Mouse (Mus musculus) liver, embryonic 14.5 days (tissue): ENCODE measurements around the gene Spc24. TPM values are rescaled to one million over a fixed set of nuclear protein-coding genes. Genes with fewer than 3 reads are reported as not detected.

Experiments used
- ATAC-seq: fragments of 200-750 bp; cut with Nextera tagmentation; 2 replicates; pipeline ENCODE4 v1.8.0; 2017; ENCODE audit warnings: moderate number of reproducible peaks, mild to moderate bottlenecking, moderate library complexity; ENCODE audit not compliant: insufficient read depth
- DNase-seq, 3 experiments: peaks; one replicate each; pipeline ENCODE4 v3.0.0-alpha.2; 2012 to 2013; ENCODE audit warnings: low read depth in 3 of 3, low spot score in 3 of 3
- H3K27ac ChIP-seq: fragments of 300-500 bp; sonication (generic); 2 replicates; pipeline ENCODE4 v1.5.1; 2014; ENCODE audit warnings: moderate library complexity, mild to moderate bottlenecking, control low read depth, inconsistent platforms
- H3K27me3 ChIP-seq: fragments of 300-500 bp; sonication (generic); 2 replicates; pipeline ENCODE4 v1.6.1; 2014; ENCODE audit warnings: mild to moderate bottlenecking, low read length, moderate library complexity; ENCODE audit not compliant: control insufficient read depth, insufficient read depth
- H3K36me3 ChIP-seq: fragments of 300-500 bp; sonication (generic); replicated peaks from 2 replicates; pipeline ENCODE4 v1.6.1; 2014; ENCODE audit warnings: low read depth; ENCODE audit not compliant: control insufficient read depth, insufficient read depth
- H3K4me1 ChIP-seq, 2 experiments: fragments of 200-500 bp in 1 of 2; fragments of 300-500 bp in 1 of 2; sonication (generic) in 1 of 2; replicated peaks; 2 replicates each; pipeline ENCODE4 v1.6.1; 2012 to 2014; ENCODE audit warnings: antibody characterized with exemption in 1 of 2, inconsistent platforms in 1 of 2, low read length in 1 of 2; ENCODE audit not compliant: control insufficient read depth in 2 of 2, insufficient read depth in 2 of 2
- H3K4me2 ChIP-seq: fragments of 300-500 bp; sonication (generic); 2 replicates; pipeline ENCODE4 v1.6.1; 2014; ENCODE audit warnings: low read depth, mild to moderate bottlenecking, control low read depth, moderate library complexity
- H3K4me3 ChIP-seq, 2 experiments: fragments of 200-500 bp in 1 of 2; fragments of 300-500 bp in 1 of 2; sonication (generic) in 1 of 2; 2 replicates each; pipeline ENCODE4 v1.5.1; 2012 to 2014; ENCODE audit warnings: low read depth in 2 of 2, low read length in 2 of 2, mild to moderate bottlenecking in 2 of 2, control low read depth in 1 of 2, inconsistent platforms in 1 of 2, moderate library complexity in 1 of 2; ENCODE audit not compliant: insufficient read depth in 1 of 2
- H3K9ac ChIP-seq: fragments of 300-500 bp; sonication (generic); replicated peaks from 2 replicates; pipeline ENCODE4 v1.6.1; 2014; ENCODE audit warnings: mild to moderate bottlenecking, control low read depth, moderate library complexity
- H3K9me3 ChIP-seq: fragments of 300-500 bp; sonication (generic); 2 replicates; pipeline ENCODE4 v1.6.1; 2016; ENCODE audit warnings: low read length, mixed read lengths; ENCODE audit not compliant: control insufficient read depth
- CTCF ChIP-seq: IDR thresholded peaks from 2 replicates; pipeline ENCODE4 v1.5.1; 2016; ENCODE audit warnings: antibody characterized with exemption, low read depth, control low read depth
- EP300 ChIP-seq: IDR thresholded peaks from 2 replicates; pipeline ENCODE4 v1.6.1; 2016; ENCODE audit warnings: antibody characterized with exemption, low read depth
- WGBS: fragments of 180-500 bp; shearing (Covaris S2); extraction: QIAGEN DNeasy Blood & Tissue Kit; methylation state at CpG from one replicate; pipeline ENCODE4 v1.1.7; 2014; ENCODE audit not compliant: insufficient replicate concordance; 5-methylcytosine and 5-hydroxymethylcytosine counted together
- polyA plus RNA-seq, 2 experiments: library from polyadenylated mRNA; depleted of rRNA in 1 of 2; stranded (reverse) in 1 of 2; unstranded in 1 of 2; fragments of >200 nt; fragmentation: Nextera tagmentation in 1 of 2; extraction: Ambion mirVana in 1 of 2; gene quantifications; 2 replicates each; pipeline versions ENCODE4 v1.2.1 to v1.2.3; 2012 to 2014

The Spc24 gene
- polyA plus RNA-seq, 2 experiments: 52.4 to 92.2 TPM

DNA sequence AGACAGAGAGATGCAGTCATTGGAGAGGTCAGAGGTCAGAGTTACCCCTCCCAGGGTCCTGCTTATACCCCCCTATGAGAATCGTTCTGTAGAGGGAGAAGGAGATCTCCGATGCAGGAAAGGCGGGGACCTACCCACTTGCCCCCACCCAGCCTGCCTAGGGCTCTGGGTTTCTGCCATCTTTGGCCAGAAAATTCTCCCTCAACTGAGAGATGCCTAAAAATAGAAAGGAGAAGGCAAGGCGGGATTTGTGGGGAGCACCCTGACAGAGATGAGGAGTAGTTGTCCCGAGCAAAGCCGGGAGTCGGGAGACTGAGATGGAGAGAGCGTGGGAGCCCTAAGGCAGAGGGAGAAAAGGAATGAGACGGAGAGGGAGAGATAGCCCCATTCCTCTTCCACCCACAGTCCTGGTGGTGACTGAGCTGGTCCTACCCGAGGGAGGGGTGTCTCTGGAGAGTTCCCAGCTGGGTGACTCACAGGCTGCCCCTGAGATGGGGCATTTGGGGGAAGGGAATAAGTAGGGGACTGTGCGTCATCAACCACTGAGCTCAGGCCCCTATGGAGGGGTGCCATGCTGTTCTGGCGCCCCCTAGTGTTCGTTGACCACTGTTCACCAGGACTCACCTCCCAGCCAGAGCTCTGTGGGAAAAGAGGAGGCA, 44.0 kb upstream of the Spc24 start:
- Histone ChIP-seq H3K9me3 (no peaks in the 10 kb centered on the region), H3K4me1 (peaks cover 0 to 7% of the 10 kb centered on the region in 2 experiments; a peak in 2 of 4 replicates), H3K27me3 (no peaks in the 10 kb centered on the region), H3K4me2 (no peak overlapping the region), H3K9ac (no peak overlapping the region), H3K4me3 (no peak overlapping the region), H3K36me3 (no peaks in the 10 kb centered on the region), H3K27ac (no peak overlapping the region)
- peak; percentile 42 for ATAC-seq
- WGBS: 32% methylated on average over 13 of the region's 13 CpGs
- DNase-seq: peak; percentile 35 to 58 (median 43)
- TF ChIP-seq EP300 (no peak), CTCF (peak; percentile 96)

DNA sequence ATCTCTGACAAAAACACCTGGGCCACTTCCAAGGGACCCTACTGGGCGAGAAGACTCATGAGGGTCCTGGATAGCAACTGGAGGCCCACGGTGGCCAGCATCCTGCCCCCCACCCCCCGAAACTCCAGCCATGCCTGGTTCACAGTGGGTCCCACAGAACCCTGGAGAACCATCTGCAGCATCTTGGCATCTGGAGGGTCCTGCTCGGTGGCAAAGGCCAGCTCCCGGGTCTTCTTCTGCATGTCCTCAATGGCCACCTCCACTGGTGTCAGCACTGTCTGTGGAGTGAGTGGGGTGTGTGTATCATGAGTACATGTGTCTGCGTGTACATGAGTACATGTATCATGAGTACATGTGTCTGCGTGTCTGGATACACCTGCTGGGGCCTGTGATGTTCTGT, 41.5 kb upstream of the Spc24 start:
- Histone ChIP-seq H3K27me3 (no peaks in the 10 kb centered on the region; the same call in 1 of the 2 replicates), H3K36me3 (no peaks in the 10 kb centered on the region), H3K4me3 (no peak overlapping the region), H3K9me3 (no peaks in the 10 kb centered on the region), H3K27ac (no peak overlapping the region), H3K9ac (no peak overlapping the region), H3K4me2 (no peak overlapping the region), H3K4me1 (peaks cover 0 to 7% of the 10 kb centered on the region in 2 experiments; a peak in 3 of 4 replicates)
- no peak for DNase-seq
- 68% methylated on average over 7 of the region's 7 CpGs for WGBS
- no peak for TF ChIP-seq CTCF
- TF ChIP-seq EP300: no peak
- no peak for ATAC-seq

DNA sequence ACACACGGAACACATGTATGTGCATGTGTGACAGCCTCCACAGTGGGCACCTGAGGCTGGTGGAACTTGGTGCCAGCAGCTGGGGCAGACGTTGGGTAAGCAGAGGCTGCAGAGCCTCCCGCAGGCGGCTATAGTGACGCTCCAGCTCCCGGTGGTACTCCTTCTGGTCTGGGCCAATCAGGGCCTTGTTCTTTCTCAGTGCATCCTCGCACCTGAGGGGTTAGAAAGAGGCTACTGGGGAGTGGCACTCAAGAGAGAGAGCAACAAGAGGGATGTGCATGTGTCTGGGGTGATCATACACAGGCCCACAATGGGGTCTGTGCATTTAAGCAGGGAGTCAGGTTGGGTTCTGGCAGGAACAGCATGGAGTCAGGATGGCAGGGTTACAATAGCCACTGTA, 41.0 kb upstream of the Spc24 start:
- H3K36me3 ChIP-seq: no peaks in the 10 kb centered on the region
- no peak overlapping the region for H3K4me3 ChIP-seq
- 67% methylated on average over 7 of the region's 7 CpGs for WGBS
- no peaks in the 10 kb centered on the region; the same call in 1 of the 2 replicates for H3K27me3 ChIP-seq
- no peak overlapping the region for H3K27ac ChIP-seq
- peaks cover 0 to 5% of the 10 kb centered on the region in 2 experiments; a peak in 3 of 4 replicates for H3K4me1 ChIP-seq
- TF ChIP-seq EP300 (no peak), CTCF (no peak)
- H3K9ac ChIP-seq: no peak overlapping the region
- ATAC-seq: no peak
- DNase-seq: no peak
- H3K4me2 ChIP-seq: no peak overlapping the region
- H3K9me3 ChIP-seq: no peaks in the 10 kb centered on the region

DNA sequence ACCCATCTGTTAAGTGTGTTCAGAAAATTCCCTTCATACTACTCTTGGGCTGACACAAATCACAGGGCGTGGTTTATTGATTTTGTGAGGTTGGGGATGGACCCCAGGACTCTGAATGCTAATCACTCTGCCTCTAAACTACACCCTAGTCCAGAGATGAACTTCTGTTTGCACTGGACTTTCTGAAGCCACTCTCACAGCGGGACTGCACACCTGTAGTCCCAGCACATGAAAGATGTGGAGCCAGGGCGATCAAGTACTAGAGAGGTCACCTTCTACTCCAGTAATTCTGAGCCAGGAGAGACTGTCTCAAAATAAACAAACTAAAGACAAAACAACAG, 38.9 kb upstream of the Spc24 start:
- H3K4me2 ChIP-seq: peak overlapping the region; percentile 56
- peak overlapping the region; percentile 55 to 66; a peak in 3 of 4 replicates for H3K4me3 ChIP-seq
- no peaks in the 10 kb centered on the region for H3K9me3 ChIP-seq
- no peaks in the 10 kb centered on the region; the same call in 1 of the 2 replicates for H3K27me3 ChIP-seq
- 48% methylated on average over 3 of the region's 3 CpGs for WGBS
- H3K36me3 ChIP-seq: no peaks in the 10 kb centered on the region
- no peak for TF ChIP-seq CTCF
- TF ChIP-seq EP300: no peak
- H3K4me1 ChIP-seq: peaks cover 0 to 5% of the 10 kb centered on the region in 2 experiments; a peak in 3 of 4 replicates
- DNase-seq (peak in 1 of 3 experiments; percentile 14), ATAC-seq (peak; percentile 27; the same call in 1 of the 2 replicates)
- H3K27ac ChIP-seq: no peak overlapping the region
- H3K9ac ChIP-seq: no peak overlapping the region

DNA sequence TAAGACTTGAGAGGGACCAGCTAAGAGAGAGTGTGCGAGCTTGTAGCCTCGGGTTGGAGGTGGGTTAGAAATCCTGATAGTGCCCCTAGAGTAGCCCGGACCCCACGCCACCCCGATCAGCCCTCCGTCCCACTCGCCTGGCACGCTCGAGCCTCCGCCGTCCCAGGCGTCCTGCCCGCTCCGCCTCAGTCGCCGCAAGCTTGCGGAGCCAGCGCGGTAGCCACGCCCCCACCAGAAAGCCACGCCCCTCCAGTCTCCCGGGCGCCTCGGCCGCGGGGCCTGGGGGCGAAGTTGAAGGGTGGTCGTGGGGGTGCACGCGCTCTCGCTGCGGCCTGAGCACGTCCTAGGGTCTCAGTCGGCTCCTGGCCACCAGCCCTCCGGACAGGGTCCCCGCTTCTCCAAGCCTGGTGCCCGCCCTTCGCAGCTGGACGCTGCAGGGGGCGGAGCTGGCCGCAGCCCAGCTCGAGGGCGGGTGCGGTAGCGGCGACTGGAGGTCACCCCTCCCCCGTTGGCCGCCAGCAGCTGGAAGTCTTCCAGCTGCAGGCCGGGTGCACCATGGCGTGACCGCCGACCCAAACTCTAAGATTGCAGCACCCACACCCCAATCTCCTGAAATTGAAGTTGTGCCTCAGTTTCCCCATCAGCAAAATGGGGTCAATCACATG, 38.4 kb upstream of the Spc24 start, which contains the start of gene Kank2:
Kank2 (minus strand) TSS at position 400 of the 665 bp plus-strand sequence.
- WGBS: under 1% methylated on average over 52 of the region's 52 CpGs
- peak within 1 kb of the TSS; percentile 55 to 66 for H3K4me3 ChIP-seq
- H3K4me2 ChIP-seq: peak within 1 kb of the TSS; percentile 56
- no peaks in the 10 kb centered on the region; the same call in 1 of the 2 replicates for H3K27me3 ChIP-seq
- peaks cover 0 to 5% of the 10 kb centered on the region in 2 experiments; a peak in 3 of 4 replicates for H3K4me1 ChIP-seq
- no peak within 1 kb of the TSS for H3K27ac ChIP-seq
- DNase-seq (peak; percentile 32 to 36 (median 35)), ATAC-seq (peak; percentile 75)
- H3K9me3 ChIP-seq: no peaks in the 10 kb centered on the region
- TF ChIP-seq CTCF: no peak
- H3K36me3 ChIP-seq: no peaks in the 10 kb centered on the region
- peak within 1 kb of the TSS; percentile 63 for H3K9ac ChIP-seq
